Mouse (Mus musculus) myocyte (in vitro differentiated cells): ENCODE data around the gene Fbxo4. TPM values are rescaled to one million over a fixed set of nuclear protein-coding genes. Genes with fewer than 3 reads are reported as not detected.
A peak's percentile ranks its signal among the peaks of the same experiment; 100 is the strongest.

Experiments
- H3K27me3 ChIP-seq: one replicate; pipeline ENCODE4 v1.6.1; 2011; ENCODE audit not compliant: control insufficient read depth, insufficient read depth, insufficient read length
- H3K36me3 ChIP-seq: one replicate; pipeline ENCODE4 v1.6.1; 2011; ENCODE audit not compliant: control insufficient read depth, insufficient read depth
- H3K4me2 ChIP-seq: one replicate; pipeline ENCODE4 v1.6.1; 2011; ENCODE audit warnings: low read depth, control low read depth
- H3K4me3 ChIP-seq: one replicate; pipeline ENCODE4 v1.5.1; 2011; ENCODE audit warnings: mild to moderate bottlenecking, control low read depth, moderate library complexity
- H3K79me2 ChIP-seq: one replicate; pipeline ENCODE4 v1.6.1; 2011; ENCODE audit not compliant: control insufficient read depth, insufficient read depth
- H3ac ChIP-seq: one replicate; pipeline ENCODE4 v1.6.1; 2011; ENCODE audit not compliant: control insufficient read depth, insufficient read length
- CEBPB ChIP-seq: IDR thresholded peaks from 2 replicates; pipeline ENCODE4 v1.6.1; 2011; ENCODE audit warnings: mild to moderate bottlenecking, moderate library complexity; ENCODE audit not compliant: poor library complexity, insufficient read depth, severe bottlenecking
- E2F4 ChIP-seq: IDR thresholded peaks from one replicate; pipeline ENCODE4 v1.6.1; 2011; ENCODE audit warnings: mild to moderate bottlenecking, control low read depth, moderate library complexity; ENCODE audit not compliant: insufficient read depth
- MAX ChIP-seq: IDR thresholded peaks from one replicate; pipeline ENCODE4 v1.6.1; 2011; ENCODE audit warnings: low read depth, mild to moderate bottlenecking, control low read depth
- MYOD1 ChIP-seq, 3 experiments: IDR thresholded peaks; one replicate each; pipeline ENCODE4 v1.6.1; 2011; ENCODE audit warnings: control low read depth in 2 of 3, low read depth in 2 of 3, mild to moderate bottlenecking in 2 of 3, moderate library complexity in 1 of 3; ENCODE audit not compliant: insufficient read length in 2 of 3, control insufficient read depth in 1 of 3
- MYOG ChIP-seq, 3 experiments: IDR thresholded peaks; one replicate each; pipeline ENCODE4 v1.6.1; 2011; ENCODE audit warnings: control low read depth in 2 of 3, low read depth in 2 of 3, mild to moderate bottlenecking in 2 of 3; ENCODE audit not compliant: insufficient read length in 2 of 3, control insufficient read depth in 1 of 3, insufficient read depth in 1 of 3
- POLR2A ChIP-seq: IDR thresholded peaks from one replicate; pipeline ENCODE4 v1.6.1; 2011; ENCODE audit warnings: low read depth, mild to moderate bottlenecking, control low read depth, moderate library complexity; ENCODE audit not compliant: insufficient read length
- POLR2AphosphoS2 ChIP-seq: IDR thresholded peaks from one replicate; pipeline ENCODE4 v1.6.1; 2011; ENCODE audit warnings: low read depth, control low read depth; ENCODE audit not compliant: insufficient read length
- REST ChIP-seq: IDR thresholded peaks from one replicate; pipeline ENCODE4 v1.6.1; 2011; ENCODE audit warnings: mild to moderate bottlenecking, control low read depth, moderate library complexity; ENCODE audit not compliant: insufficient read depth, insufficient read length
- SRF ChIP-seq: IDR thresholded peaks from one replicate; pipeline ENCODE4 v1.6.1; 2011; ENCODE audit warnings: low read depth; ENCODE audit not compliant: control insufficient read depth, insufficient read length
- TCF12 ChIP-seq: IDR thresholded peaks from one replicate; pipeline ENCODE4 v1.6.1; 2011; ENCODE audit warnings: mild to moderate bottlenecking, control low read depth; ENCODE audit not compliant: poor library complexity, insufficient read depth, severe bottlenecking
- TCF3 ChIP-seq: IDR thresholded peaks from one replicate; pipeline ENCODE4 v1.6.1; 2011; ENCODE audit warnings: low read depth, control low read depth; ENCODE audit not compliant: insufficient read length
- USF1 ChIP-seq: IDR thresholded peaks from one replicate; pipeline ENCODE4 v1.6.1; 2011; ENCODE audit warnings: low read depth, mild to moderate bottlenecking, control low read depth, moderate library complexity
- polyA plus RNA-seq: library from polyadenylated mRNA; unstranded; fragments of >200 nt; fragmentation: generic; extraction: Trizol; gene quantifications from one replicate; pipeline ENCODE4 v1.2.1, GENCODE M21; 2012; ENCODE audit warnings: missing spikeins

Gene Fbxo4
- polyA plus RNA-seq, 1 experiment, result 14.4 TPM

DNA sequence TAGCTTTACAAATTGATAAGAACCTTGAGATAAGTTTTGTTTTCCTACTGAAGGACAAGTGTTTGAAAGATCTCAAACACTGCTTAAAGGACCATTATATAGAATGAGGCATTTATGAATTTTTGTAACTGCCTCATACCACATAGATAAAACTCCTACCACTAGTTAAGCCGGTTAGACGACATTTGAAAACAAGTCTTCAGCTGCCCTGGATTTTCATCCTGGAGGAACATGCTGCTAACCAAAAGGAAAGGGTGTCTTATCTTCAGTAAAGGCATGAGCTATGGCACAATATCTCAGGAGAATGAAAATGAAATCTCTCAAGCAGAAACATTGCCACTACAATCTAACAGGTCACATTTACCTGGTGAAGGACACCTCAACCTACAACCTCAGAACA, 44.4 kb upstream of the Fbxo4 start:
- H3ac ChIP-seq, result no peak overlapping the region
- TF ChIP-seq MAX (no peak), POLR2AphosphoS2 (no peak), TCF12 (no peak), SRF (no peak), REST (no peak), CEBPB (no peak), E2F4 (no peak), USF1 (no peak), MYOG (IDR thresholded peaks at IDR 0.05; ENCODE audit: control insufficient read depth in 1 of 3, insufficient read depth in 1 of 3, insufficient read length in 2 of 3, low read depth in 2 of 3) (no peak), POLR2A (no peak), MYOD1 (IDR thresholded peaks at IDR 0.05; ENCODE audit: control insufficient read depth in 1 of 3, insufficient read length in 2 of 3, low read depth in 2 of 3) (no peak), TCF3 (no peak)
- H3K4me2 ChIP-seq, result no peak overlapping the region
- no peaks in the 10 kb centered on the region for H3K36me3 ChIP-seq
- H3K4me3 ChIP-seq, result no peak overlapping the region
- H3K79me2 ChIP-seq, result peaks cover 9% of the 10 kb centered on the region
- no peaks in the 10 kb centered on the region for H3K27me3 ChIP-seq

- no peak overlapping the region for H3ac ChIP-seq
- H3K79me2 ChIP-seq, result no peaks in the 10 kb centered on the region
- no peak for TF ChIP-seq USF1
- no peak for TF ChIP-seq POLR2A
- no peak for TF ChIP-seq REST
- peak; percentile 34 to 70 (median 60) for TF ChIP-seq MYOD1 (IDR thresholded peaks at IDR 0.05; ENCODE audit: control insufficient read depth in 1 of 3, insufficient read length in 2 of 3, low read depth in 2 of 3)
- TF ChIP-seq MYOG (IDR thresholded peaks at IDR 0.05; ENCODE audit: control insufficient read depth in 1 of 3, insufficient read depth in 1 of 3, insufficient read length in 2 of 3, low read depth in 2 of 3), result peak in 2 of 3 experiments; percentile 45 to 90
- TF ChIP-seq SRF, result no peak
- TF ChIP-seq MAX, result no peak
- peak; percentile 59; the same call in 1 of the 2 replicates for TF ChIP-seq CEBPB
- TF ChIP-seq TCF12, result peak; percentile 34
- no peak for TF ChIP-seq POLR2AphosphoS2
- no peak for TF ChIP-seq E2F4
- H3K4me3 ChIP-seq, result no peak overlapping the region
- peaks cover 7% of the 10 kb centered on the region for H3K27me3 ChIP-seq
- H3K36me3 ChIP-seq, result no peaks in the 10 kb centered on the region
- peak overlapping the region; percentile 3 for H3K4me2 ChIP-seq
These were observed 41.3 kb upstream of the Fbxo4 start for GRCm38 (mm10) chr15:4020711-4021110.

- no peaks in the 10 kb centered on the region for H3K36me3 ChIP-seq
- H3ac ChIP-seq, result no peak overlapping the region
These were observed 34.5 kb upstream of the Fbxo4 start for GRCm38 (mm10) chr15:4013873-4014272.

DNA sequence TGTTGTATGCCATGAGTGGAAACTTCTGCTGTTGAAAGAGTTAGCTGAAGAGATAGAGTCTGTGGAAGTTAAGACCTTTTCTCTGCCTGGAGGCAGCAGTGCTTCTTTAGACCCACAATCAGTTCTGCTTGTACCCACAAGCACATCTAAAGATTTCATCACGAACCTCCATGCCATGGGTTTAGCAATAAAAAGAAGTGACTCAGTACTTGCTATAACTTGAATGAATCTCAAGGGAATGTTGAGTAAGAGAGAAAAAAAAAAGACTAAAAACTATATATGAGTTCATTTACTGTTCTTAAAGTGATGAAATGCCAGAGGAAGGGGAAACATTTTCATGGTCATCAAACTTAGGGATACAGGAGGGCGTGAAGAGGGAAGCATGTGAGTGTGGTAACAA, 21.2 kb upstream of the Fbxo4 start:
- no peak overlapping the region for H3ac ChIP-seq
- H3K4me3 ChIP-seq, result no peak overlapping the region
- no peak overlapping the region for H3K4me2 ChIP-seq
- TF ChIP-seq CEBPB (peak; percentile 63; the same call in 1 of the 2 replicates), E2F4 (no peak)
- H3K79me2 ChIP-seq, result no peaks in the 10 kb centered on the region
- no peaks in the 10 kb centered on the region for H3K36me3 ChIP-seq
- H3K27me3 ChIP-seq, result no peaks in the 10 kb centered on the region

More at GRCm38 (mm10) chr15:4013873-4014272, 34.5 kb upstream of the Fbxo4 start:
- Histone ChIP-seq H3K27me3 (peaks cover 7% of the 10 kb centered on the region), H3K4me2 (no peak overlapping the region), H3K79me2 (no peaks in the 10 kb centered on the region), H3K4me3 (no peak overlapping the region)
- TF ChIP-seq TCF3 (no peak), MAX (no peak), POLR2AphosphoS2 (no peak), USF1 (no peak), TCF12 (no peak), SRF (no peak), REST (no peak), POLR2A (no peak), MYOG (IDR thresholded peaks at IDR 0.05; ENCODE audit: control insufficient read depth in 1 of 3, insufficient read depth in 1 of 3, insufficient read length in 2 of 3, low read depth in 2 of 3) (no peak), MYOD1 (IDR thresholded peaks at IDR 0.05; ENCODE audit: control insufficient read depth in 1 of 3, insufficient read length in 2 of 3, low read depth in 2 of 3) (no peak), E2F4 (no peak), CEBPB (no peak)

- H3K79me2 ChIP-seq, result peaks cover 9% of the 10 kb centered on the region
- peak overlapping the region; percentile 2 for H3K4me2 ChIP-seq
- no peak overlapping the region for H3ac ChIP-seq
- no peaks in the 10 kb centered on the region for H3K36me3 ChIP-seq
- no peak overlapping the region for H3K4me3 ChIP-seq
- TF ChIP-seq MYOD1 (IDR thresholded peaks at IDR 0.05; ENCODE audit: control insufficient read depth in 1 of 3, insufficient read length in 2 of 3, low read depth in 2 of 3), result no peak
- TF ChIP-seq CEBPB, result 0 out of 2 replicates have a peak, but pooled peaks have one; percentile 58
- TF ChIP-seq MYOG (IDR thresholded peaks at IDR 0.05; ENCODE audit: control insufficient read depth in 1 of 3, insufficient read depth in 1 of 3, insufficient read length in 2 of 3, low read depth in 2 of 3), result no peak
- peak; percentile 54 for TF ChIP-seq USF1
- H3K27me3 ChIP-seq, result no peaks in the 10 kb centered on the region
These were observed 19.8 kb upstream of the Fbxo4 start for GRCm38 (mm10) chr15:3999144-3999543.
